In genomic region chr17:24126801-24127200, GRCm38 (mm10) we compare ENCODE assay signal across 24 mouse cellular contexts. TPM values are rescaled to one million over a fixed set of nuclear protein-coding genes. Genes with fewer than 3 reads are reported as not detected.
DNase-seq lines count a peak whose midpoint lies in the region; ATAC-seq lines count a peak whose summit lies in the region.
"Had no signal": no experiment of that assay in that cellular context is flagged by ENCODE, and none has a peak within 500 bp of the region (broad histone marks: within the 10 kb centered on the region; RNA-seq: fewer than 3 reads in every experiment).

No protein-coding gene starts in this region.

- peak; percentile 43 for ATAC-seq in inflammation-experienced regulatory T-cells, adult 6 months
- ATAC-seq: forebrain, embryonic 14.5 days; hindbrain, postnatal 0 days; intestine, postnatal 0 days; midbrain, embryonic 15.5 days had no signal

- intact Hi-C loops in left cerebral cortex, postnatal 14 days (cut with DNase I) = no loop called here

- DNase-seq in thymus, postnatal 25 days = peak; percentile 13
- DNase-seq in thymus, postnatal 4 days = no peak
- peak; percentile 60 for DNase-seq in R1 (ENCODE audit: low read depth, low spot score)
- DNase-seq in left cerebral cortex, adult 9 months (ENCODE audit: low spot score in 2 of 2) = no peak
- DNase-seq in left cerebral cortex, postnatal 14 days (ENCODE audit: low spot score in 2 of 2) = no peak
- no peak for DNase-seq in ovary, postnatal 14 days (ENCODE audit: low spot score)
- DNase-seq: adrenal gland, postnatal 14 days; B cell, adult 2 months; cerebellum, adult 11-12 months; cerebellum, adult 9-11 months; embryo, embryonic 11 days; gastrocnemius, postnatal 25 days; heart, adult 11 months; heart, postnatal 36 days; kidney, postnatal 25 days; liver; lung, adult 2 months; lung, postnatal 10 days; right cerebral cortex, postnatal 4 days had no signal

RNA-seq across cellular contexts. Expression of gene Pdpk1, which starts 23.9 kb away (rescaled TPM):
- 10 to 100 TPM; 34.1 to 47.4 (median 39.7) TPM for polyA plus RNA-seq in inflammation-experienced regulatory T-cells, adult 6 months (2017; shearing (Covaris generic))
- 10 to 100 TPM; 89.4 to 95.5 TPM for total RNA-seq in left cerebral cortex, postnatal 14 days (2021)

RNA-seq across cellular contexts. Expression of gene Amdhd2, which starts 36.8 kb away (rescaled TPM):
- polyA plus RNA-seq in inflammation-experienced regulatory T-cells, adult 6 months (2017; shearing (Covaris generic)) = 10 to 100 TPM; 21.6 to 30.0 (median 29.7) TPM
- 10 to 100 TPM; 32.4 to 36.1 TPM for total RNA-seq in left cerebral cortex, postnatal 14 days (2021)

RNA-seq across cellular contexts. Expression of gene Atp6v0c, which starts 42.7 kb away (rescaled TPM):
- 100 to 1,000 TPM; 164 to 208 (median 177) TPM for polyA plus RNA-seq in inflammation-experienced regulatory T-cells, adult 6 months (2017; shearing (Covaris generic))
- total RNA-seq in left cerebral cortex, postnatal 14 days (2021) = 1,000 to 10,000 TPM; 1,506 to 1,590 TPM

RNA-seq across cellular contexts. Expression of gene Kctd5, which starts 53.5 kb away (rescaled TPM):
- polyA plus RNA-seq in inflammation-experienced regulatory T-cells, adult 6 months (2017; shearing (Covaris generic)) = 1 to 10 TPM; 4.3 to 6.5 (median 6.3) TPM
- total RNA-seq in left cerebral cortex, postnatal 14 days (2021) = 10 to 100 TPM; 37.6 to 48.3 TPM

Comparison
In these comparisons a context has a peak if more than half of its experiments do, and no peak if none do; other contexts are left out.
1. DNase-seq: peak in thymus, postnatal 25 days (single experiment) and R1 (single experiment); none in thymus, postnatal 4 days (single experiment), left cerebral cortex, adult 9 months (0 of 2), left cerebral cortex, postnatal 14 days (0 of 2) and ovary, postnatal 14 days (single experiment).